Comparison of ENCODE assay signal across 9 mouse cellular contexts in the genomic region with DNA sequence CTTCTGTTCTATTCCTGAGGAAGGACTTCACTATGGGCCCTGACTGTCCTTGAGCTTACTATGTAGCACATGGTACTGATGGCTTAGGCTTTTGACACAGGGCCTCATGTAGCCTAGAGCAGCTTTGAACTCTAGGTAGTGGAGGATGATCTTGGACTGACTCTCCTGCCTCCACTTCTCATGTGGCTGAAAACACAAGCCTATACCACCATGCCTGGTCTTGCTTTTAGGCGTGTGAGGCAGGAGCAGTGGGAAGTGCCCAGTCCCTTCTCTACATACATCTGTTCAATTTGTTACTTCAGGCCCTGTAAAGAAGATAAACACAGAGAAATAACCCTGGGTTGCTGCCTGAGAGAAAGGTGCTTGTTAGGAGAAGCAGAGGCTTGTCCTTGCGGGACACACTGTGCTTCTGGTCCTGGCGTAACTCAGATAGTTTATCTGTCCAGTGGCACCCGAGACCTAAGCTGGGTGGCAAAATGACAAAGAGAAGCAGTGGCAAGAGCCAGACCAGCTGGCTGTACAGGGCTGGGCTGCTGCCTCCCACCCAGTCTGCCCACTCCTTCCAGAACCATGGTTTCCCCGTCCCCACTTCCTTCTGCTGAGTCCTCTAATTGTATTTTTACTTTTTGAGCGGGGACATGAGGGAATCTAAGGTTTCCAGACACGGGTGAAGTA. TPM values are rescaled to one million over a fixed set of nuclear protein-coding genes. Genes with fewer than 3 reads are reported as not detected.
DNase-seq lines count a peak whose midpoint lies in the region; ATAC-seq and TF ChIP-seq lines count a peak whose summit lies in the region.
"Had no signal": no experiment of that assay in that cellular context is flagged by ENCODE, and none has a peak within 500 bp of the region (broad histone marks: within the 10 kb centered on the region; RNA-seq: fewer than 3 reads in every experiment).

No protein-coding gene starts in this region.

- no peaks in the 10 kb centered on the region for H3K9me3 ChIP-seq in heart, embryonic 14.5 days (ENCODE audit: control insufficient read depth, low read length)

- WGBS in bone marrow, adult 2 months: 58% methylated on average over 7 of the region's 7 CpGs
- 26% methylated on average over 7 of the region's 7 CpGs for WGBS in heart, embryonic 14.5 days

- H3K4me2 ChIP-seq in heart, embryonic 14.5 days (ENCODE audit: low read length): no peak overlapping the region

- DNase-seq in frontal cortex, postnatal 14 days (ENCODE audit: low spot score in 2 of 2): no peak
- DNase-seq in lung, postnatal 10 days: peak; percentile 69
- DNase-seq in natural killer cell, adult 2 months (ENCODE audit: low spot score in 2 of 2): no peak
- DNase-seq in layer of hippocampus, postnatal 36 days: no peak
- DNase-seq in left cerebral cortex, postnatal 10 days (ENCODE audit: extremely low spot score in 1 of 2, low spot score in 2 of 2): no peak

- intact Hi-C loops in left cerebral cortex, postnatal 10 days (cut with DNase I): no loop called here

- no peaks in the 10 kb centered on the region for H3K27me3 ChIP-seq in heart, embryonic 14.5 days (ENCODE audit: control insufficient read depth, insufficient read depth, low read length)

- peaks cover 2% of the 10 kb centered on the region; the same call in 1 of the 2 replicates for H3K4me1 ChIP-seq in bone marrow, adult 2 months (ENCODE audit: control insufficient read depth, insufficient read depth, low read length)
- peaks cover 12 to 16% of the 10 kb centered on the region in 2 experiments for H3K4me1 ChIP-seq in heart, embryonic 14.5 days (ENCODE audit: control insufficient read depth in 2 of 2, insufficient read depth in 2 of 2, low read length in 2 of 2)

- H3K27ac ChIP-seq in bone marrow, adult 2 months (ENCODE audit: control insufficient read depth, insufficient read depth, low read depth, low read length, poor library complexity): peak overlapping the region; percentile 41
- H3K27ac ChIP-seq in heart, embryonic 14.5 days (replicated peaks in 1 of 2; ENCODE audit: control insufficient read depth in 1 of 2, insufficient read depth in 1 of 2, low read depth in 2 of 2, low read length in 2 of 2): peak overlapping the region; percentile 31 to 43; a peak in 3 of 4 replicates

- peak overlapping the region; percentile 17; the same call in 1 of the 2 replicates for H3K9ac ChIP-seq in heart, embryonic 14.5 days (ENCODE audit: low read length)

- TF ChIP-seq POLR2A in bone marrow, adult 2 months (IDR thresholded peaks at IDR 0.05; ENCODE audit: borderline replicate concordance, control insufficient read depth, low read depth, low read length): no peak

- no peak overlapping the region for H3K4me3 ChIP-seq in bone marrow, adult 2 months (replicated peaks; ENCODE audit: control insufficient read depth, low read depth, low read length)
- no peak overlapping the region for H3K4me3 ChIP-seq in heart, embryonic 14.5 days (ENCODE audit: control insufficient read depth in 1 of 2, insufficient read depth in 1 of 2, low read depth in 1 of 2, low read length in 2 of 2)
- H3K4me3 ChIP-seq: myocyte had no signal

- no peaks in the 10 kb centered on the region for H3K36me3 ChIP-seq in heart, embryonic 14.5 days (ENCODE audit: control insufficient read depth, insufficient read depth, low read length)

- ATAC-seq in frontal cortex, adult (ENCODE audit: low TSS enrichment): peak; percentile 94
- ATAC-seq in heart, embryonic 14.5 days (ENCODE audit: insufficient number of reproducible peaks, insufficient read depth, low FRiP score, low read depth): no peak

- no peak for TF ChIP-seq CTCF in bone marrow, adult 2 months (IDR thresholded peaks at IDR 0.05; ENCODE audit: control insufficient read depth, insufficient read depth, low read length)

RNA-seq across cellular contexts. Expression of gene Mat2a, which starts 14.9 kb away (rescaled TPM):
- 69.9 and 85.8 TPM in 2 replicates for polyA plus RNA-seq in bone marrow, adult 2 months (2011; ENCODE audit: insufficient read depth, insufficient read length, low replicate concordance, missing spikeins)
- 265 and 281 TPM in 2 replicates for polyA plus RNA-seq in heart, embryonic 14.5 days (2014; fragmentation: Nextera tagmentation; extraction: Ambion mirVana)
- 100 to 1,000 TPM; 186 to 194 TPM for total RNA-seq in layer of hippocampus, postnatal 36 days (2021)
- total RNA-seq in left cerebral cortex, postnatal 10 days (2021): 100 to 1,000 TPM; 158 to 195 TPM

RNA-seq across cellular contexts. Expression of gene Ggcx, which starts 40.1 kb away (rescaled TPM):
- polyA plus RNA-seq in bone marrow, adult 2 months (2011; ENCODE audit: insufficient read depth, insufficient read length, low replicate concordance, missing spikeins): 2.6 and 8.1 TPM in 2 replicates
- 24.1 and 26.3 TPM in 2 replicates for polyA plus RNA-seq in heart, embryonic 14.5 days (2014; fragmentation: Nextera tagmentation; extraction: Ambion mirVana)
- total RNA-seq in layer of hippocampus, postnatal 36 days (2021): 10 to 100 TPM; 22.6 to 24.0 TPM
- total RNA-seq in left cerebral cortex, postnatal 10 days (2021): 10 to 100 TPM; 19.8 to 21.1 TPM
